Mouse (Mus musculus) adrenal gland, adult 8-10 months (tissue): ENCODE measurements around the gene Slc27a4. TPM values are rescaled to one million over a fixed set of nuclear protein-coding genes. Genes with fewer than 3 reads are reported as not detected.

Experiments
- DNase-seq: peaks from one replicate; pipeline ENCODE4 v3.0.0; 2022
- microRNA-seq, 2 experiments: library from miRNA; unstranded; fragments of <30 nt; microRNA quantifications; one replicate each; pipeline ENCODE4 v1.2.0; 2022
- total RNA-seq, 4 experiments: library from RNA; stranded (reverse); gene quantifications; 2 replicates each; pipeline ENCODE4 v1.2.4; 2022

Gene Slc27a4
- total RNA-seq, 4 experiments from 2014 or later: 29.2 to 51.3 (median 39.1) TPM

DNA sequence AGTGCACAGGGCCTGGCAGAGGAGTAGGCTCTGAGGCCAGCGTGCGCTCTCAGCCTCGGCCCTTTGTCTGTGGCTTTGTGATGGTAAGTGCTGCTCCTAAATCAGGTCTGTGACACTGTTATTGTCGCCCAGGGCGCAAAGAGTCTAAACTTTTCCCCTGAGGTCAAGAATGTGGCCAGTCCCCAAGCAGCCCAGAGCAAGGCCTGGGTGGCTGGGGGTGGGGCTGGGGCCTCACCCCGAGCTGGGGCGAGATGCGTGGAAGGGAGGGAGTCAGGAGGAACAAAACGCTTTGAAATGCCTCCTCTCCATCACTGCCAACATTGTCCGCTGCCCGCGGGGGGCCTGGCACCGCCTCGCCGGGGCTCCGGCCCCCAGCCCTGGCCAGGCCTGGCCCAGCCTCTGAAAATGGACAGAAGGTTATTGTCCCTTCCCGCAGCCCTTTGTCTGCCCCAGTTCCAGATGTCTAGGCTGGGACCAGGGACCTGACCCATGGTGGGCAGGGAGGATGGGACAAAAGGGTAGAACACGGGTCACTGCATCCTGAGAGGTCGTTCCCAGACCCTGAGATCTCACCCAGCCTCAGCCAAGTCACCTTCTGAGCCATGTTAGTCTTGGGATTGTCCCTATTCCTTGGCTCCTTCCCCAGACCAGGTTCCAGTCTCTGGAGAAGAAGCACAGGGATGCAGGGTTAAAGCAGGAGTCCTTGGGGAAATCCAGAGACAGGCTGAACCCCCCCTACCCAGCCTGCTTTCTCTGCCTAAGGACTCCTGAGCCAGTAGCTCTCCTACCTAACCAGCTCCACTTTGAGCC, 54.2 kb downstream of the Slc27a4 start:
- DNase-seq: no peak

- DNase-seq: no peak
These were observed 54.9 kb downstream of the Slc27a4 start for GRCm38 (mm10) chr2:29857341-29857740.

DNA sequence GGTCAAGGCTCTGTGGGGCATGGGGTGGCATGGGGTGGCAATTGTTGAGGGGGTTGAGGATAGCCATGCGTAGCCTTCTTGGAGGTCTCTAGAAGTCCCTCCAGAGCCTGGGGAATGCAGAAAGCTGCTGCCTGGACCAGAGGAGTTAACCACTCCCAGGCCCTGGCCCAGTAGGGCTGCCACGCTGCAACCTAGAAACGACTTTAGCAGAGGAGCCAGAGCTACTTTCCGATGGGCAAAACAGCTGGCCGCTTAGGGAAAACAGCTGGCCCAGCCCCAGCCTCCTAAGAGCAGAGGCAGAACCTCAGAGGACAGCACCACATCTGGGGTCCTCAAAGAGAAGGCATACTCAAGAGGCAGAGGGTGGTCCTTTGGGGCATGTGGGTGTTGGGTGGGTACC, 55.5 kb downstream of the Slc27a4 start:
- no peak for DNase-seq

- DNase-seq: no peak
These were observed 56.5 kb downstream of the Slc27a4 start for GRCm38 (mm10) chr2:29858748-29859473.

GRCm38 (mm10) chr2:29865125-29865524, 62.7 kb downstream of the Slc27a4 start:
- DNase-seq: no peak

Small RNA genes lying within 50 kb of the gene (microRNA-seq; reads per million reads assigned to microRNA genes)
- gene Mir219a-2 (0 reads per million in 2 experiments), gene Mir219b (0 reads per million in 2 experiments)

Other genes with a start within 250 kb of the Slc27a4 start
- 10 to 100 TPM; 48.7 to 53.6 (median 52.8) TPM for gene Rapgef1, start 182.9 kb upstream of the Slc27a4 start, total RNA-seq
- under 1 TPM in 2 of 4 experiments, not detected in 2; 0.43 to 0.46 TPM for gene Gm13420, start 50.9 kb upstream of the Slc27a4 start, total RNA-seq
- not detected for gene Gm13547, start 43.3 kb upstream of the Slc27a4 start, total RNA-seq
- gene Coq4, start 15.1 kb upstream of the Slc27a4 start, total RNA-seq: 10 to 100 TPM; 18.6 to 25.1 (median 20.7) TPM
- gene Trub2, start 14.1 kb upstream of the Slc27a4 start, total RNA-seq: 10 to 100 TPM; 38.8 to 73.6 (median 49.8) TPM
- gene Urm1, start 17.4 kb downstream of the Slc27a4 start, total RNA-seq: 10 to 100 TPM; 46.8 to 58.8 (median 49.5) TPM
- 10 to 100 TPM in 3 of 4 experiments, 1 to 10 TPM in 1; 7.6 to 32.8 (median 18.4) TPM for gene Cercam, start 66.5 kb downstream of the Slc27a4 start, total RNA-seq
- gene Odf2, start 86.6 kb downstream of the Slc27a4 start, total RNA-seq: 10 to 100 TPM; 31.2 to 80.8 (median 57.9) TPM
- 10 to 100 TPM; 34.7 to 56.4 (median 43.6) TPM for gene Gle1, start 132.8 kb downstream of the Slc27a4 start, total RNA-seq
- 100 to 1,000 TPM; 163 to 298 (median 244) TPM for gene Sptan1, start 162.9 kb downstream of the Slc27a4 start, total RNA-seq
- gene Wdr34, start 246.2 kb downstream of the Slc27a4 start, total RNA-seq: 10 to 100 TPM; 19.5 to 31.7 (median 26.6) TPM